Mouse (Mus musculus) thymus, postnatal 14 days (tissue): ENCODE data around the gene Ubiad1.
A peak's percentile ranks its signal among the peaks of the same experiment; 100 is the strongest.

Source experiments
- DNase-seq: peaks from one replicate; pipeline ENCODE4 v3.0.0; 2021

Gene Ubiad1

DNA sequence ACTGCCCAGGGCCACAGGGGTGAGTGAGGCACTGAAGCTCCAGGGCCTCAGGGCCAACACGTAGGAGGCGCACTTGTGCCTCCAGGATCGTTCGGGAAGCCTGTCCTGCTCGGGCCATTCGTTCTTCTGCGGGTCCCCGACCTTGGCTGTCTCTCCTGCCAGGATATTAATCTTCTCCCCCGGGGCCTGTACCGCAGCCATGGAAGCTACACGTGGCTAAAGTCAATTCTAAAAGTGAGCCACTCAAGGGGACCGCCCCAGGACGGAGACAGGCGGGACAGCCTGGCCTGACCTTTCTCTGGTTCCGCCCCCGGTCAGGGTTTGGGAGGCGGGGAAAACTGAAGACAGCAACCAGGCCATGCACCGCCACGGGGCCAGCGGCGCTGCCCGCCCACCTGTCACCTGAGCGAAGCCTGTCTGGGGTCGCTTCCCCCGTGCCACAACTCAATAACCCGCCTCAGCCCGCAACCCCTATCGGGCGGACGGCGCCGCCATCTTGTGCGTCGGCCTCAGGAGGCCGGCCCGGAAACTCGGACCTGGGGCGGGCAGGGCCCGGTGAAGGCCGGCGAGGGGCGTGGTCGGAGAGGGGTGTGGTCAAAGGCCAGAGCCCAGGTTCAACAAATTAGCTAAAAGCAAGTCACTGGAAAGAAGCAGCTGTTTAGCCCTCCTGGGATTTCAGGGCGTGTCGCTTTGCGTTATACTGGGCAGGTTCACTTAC lies at the start of gene Ubiad1:
Ubiad1 (minus strand) TSS at position 522 of the 718 bp plus-strand sequence.
- DNase-seq, result peak; percentile 68

GRCm38 (mm10) chr4:148491448-148491847 lies 46.9 kb upstream of the Ubiad1 start:
- DNase-seq, result no peak

DNA sequence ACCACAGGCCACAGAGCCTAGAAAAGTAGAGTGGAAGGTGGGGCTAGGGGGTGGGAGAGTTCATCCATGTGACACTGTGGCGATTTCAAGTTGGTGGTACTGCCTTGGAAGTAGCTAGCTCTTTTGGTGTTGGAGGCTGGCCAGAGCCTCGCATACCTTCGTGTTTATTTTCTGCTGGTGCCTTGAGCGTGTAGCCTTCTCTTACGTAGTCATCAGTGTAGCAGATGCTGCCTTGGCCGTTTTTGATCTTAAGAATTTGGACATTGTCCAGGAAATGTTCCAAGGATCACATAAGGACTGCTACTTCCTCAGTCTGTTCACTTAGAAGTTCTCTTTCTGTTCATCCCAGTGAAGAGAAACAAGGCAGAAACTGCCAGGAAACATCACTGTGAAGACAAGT lies 45.9 kb upstream of the Ubiad1 start:
- no peak for DNase-seq

- DNase-seq, result no peak
These were observed 43.3 kb upstream of the Ubiad1 start for GRCm38 (mm10) chr4:148487841-148488240.

DNA sequence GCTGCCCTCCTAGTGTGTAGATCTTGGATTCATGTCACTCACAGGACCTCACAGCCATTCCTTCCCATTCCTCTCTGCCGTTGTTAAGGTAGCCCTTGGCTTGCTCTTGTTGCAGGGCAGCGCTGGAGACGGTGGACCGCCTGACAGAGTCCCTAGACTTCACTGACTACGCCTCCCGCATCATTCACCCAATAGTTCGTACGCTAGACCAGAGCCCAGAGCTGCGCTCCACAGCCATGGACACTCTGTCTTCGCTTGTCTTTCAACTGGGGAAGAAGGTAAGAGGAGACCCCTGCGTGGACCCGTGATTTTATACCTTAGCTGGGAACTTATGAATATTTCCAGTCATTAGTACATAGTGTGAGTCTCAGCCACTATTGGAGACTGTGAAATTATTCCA lies 39.9 kb upstream of the Ubiad1 start:
- no peak for DNase-seq

GRCm38 (mm10) chr4:148481557-148482168 lies 37.1 kb upstream of the Ubiad1 start:
- DNase-seq, result no peak

DNA sequence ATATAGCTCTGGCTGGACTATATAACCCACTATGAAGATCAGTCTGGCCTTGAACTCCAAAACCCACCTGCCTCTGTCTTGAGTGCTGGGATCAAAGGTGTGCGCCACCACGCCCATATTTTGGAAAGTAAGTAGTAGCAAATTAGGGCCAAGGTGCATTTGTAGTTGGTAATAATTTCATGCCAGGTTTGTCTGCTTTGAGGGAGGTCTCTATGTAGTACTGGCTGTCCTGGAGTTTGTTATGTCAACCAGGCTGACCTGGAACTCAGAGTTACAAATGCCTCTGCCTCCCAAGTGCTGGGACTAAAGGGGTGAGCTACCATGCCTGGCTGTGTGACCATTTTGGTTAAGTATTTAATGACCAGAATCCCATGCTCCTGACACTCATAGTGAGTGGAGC lies 35.7 kb upstream of the Ubiad1 start:
- no peak for DNase-seq

- no peak for DNase-seq
These were observed 28.9 kb upstream of the Ubiad1 start for GRCm38 (mm10) chr4:148473496-148473895.

DNA sequence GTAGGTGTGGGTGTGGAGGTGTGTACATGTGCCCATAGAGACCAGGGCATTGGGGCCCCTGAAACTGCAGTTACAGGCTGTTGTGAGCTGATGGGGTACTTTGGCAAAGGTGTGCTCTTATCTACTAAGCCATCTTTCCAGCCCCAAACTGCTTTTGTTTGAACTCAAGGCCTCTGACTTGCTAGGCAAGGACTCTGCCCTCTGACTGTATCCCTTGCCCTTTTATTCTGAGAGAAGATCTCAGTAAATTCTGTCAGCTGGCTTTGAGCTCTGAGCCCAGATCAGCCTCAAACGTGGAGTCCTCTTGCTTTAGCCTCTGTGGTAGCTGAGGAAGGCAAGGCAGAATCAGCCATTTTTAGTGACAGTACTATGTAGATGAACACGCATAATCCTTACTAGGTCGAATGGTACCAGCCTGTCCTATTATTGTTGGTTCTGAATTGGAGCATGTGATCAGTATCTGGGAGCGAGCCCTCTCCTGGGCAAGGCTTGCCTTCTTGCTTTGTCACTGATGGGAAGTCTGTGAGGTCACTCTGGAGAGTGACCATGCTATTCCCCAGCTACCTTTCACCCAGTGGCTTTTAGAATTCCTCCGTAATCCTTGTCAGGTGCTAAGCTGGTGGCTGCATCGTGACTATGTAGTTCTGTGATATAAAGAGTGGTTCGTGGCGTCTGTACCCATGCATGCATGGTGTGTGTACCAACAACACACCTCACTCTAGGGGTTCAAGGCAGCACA lies 28.0 kb upstream of the Ubiad1 start:
- no peak for DNase-seq

DNA sequence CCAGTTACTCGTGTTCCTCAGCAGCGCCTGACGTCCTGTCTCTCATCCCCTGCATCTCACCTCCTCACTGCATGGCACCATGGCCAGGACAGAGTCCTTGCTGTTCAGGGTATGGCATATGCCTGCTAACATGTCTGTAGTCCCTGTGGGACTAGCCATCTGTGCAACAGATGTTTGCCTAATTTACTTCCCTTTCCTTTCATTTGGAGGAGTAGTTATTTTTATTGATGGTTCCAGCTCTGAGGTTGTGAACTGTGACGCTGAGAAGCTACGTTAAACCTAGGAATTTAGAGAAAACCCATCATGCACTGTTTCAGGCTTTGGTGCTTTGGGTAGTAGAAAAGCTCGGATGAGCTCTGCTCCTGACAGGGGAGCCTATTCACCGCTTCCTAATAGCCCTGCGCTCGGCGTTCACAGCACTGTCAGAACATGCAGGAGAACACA lies 26.8 kb upstream of the Ubiad1 start:
- DNase-seq, result no peak

- no peak for DNase-seq
These were observed 25.1 kb upstream of the Ubiad1 start for GRCm38 (mm10) chr4:148469487-148470252.

- DNase-seq, result no peak
These were observed 23.8 kb upstream of the Ubiad1 start for GRCm38 (mm10) chr4:148468396-148468795.

DNA sequence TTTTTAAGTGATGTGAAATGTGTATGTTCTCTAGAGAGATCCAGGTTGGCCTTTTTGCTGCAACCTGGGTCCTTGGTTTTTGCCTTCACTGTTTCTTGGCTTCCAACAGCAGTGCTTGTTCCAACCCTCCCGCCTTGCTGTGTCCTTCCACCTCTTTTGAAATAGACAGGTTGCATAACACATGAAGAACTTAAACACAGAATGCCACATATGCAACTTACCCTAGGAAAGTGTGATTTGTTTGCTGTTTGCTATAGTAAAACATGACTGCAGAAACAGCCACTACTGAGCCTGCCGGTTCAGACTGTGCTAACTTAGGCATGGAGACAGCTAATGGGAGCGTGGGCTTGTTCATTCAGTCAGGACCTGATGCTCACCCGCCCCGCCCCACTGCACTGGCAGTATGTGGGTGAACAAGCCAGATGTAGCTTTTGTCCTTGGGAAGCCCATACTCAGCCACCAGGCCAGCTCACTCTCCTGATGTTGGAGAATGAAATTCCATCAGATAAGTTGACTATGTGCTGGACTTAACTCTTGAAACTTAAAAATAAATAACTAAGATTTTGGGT lies 22.0 kb upstream of the Ubiad1 start:
- DNase-seq, result no peak

- DNase-seq, result no peak
These were observed 20.3 kb upstream of the Ubiad1 start for GRCm38 (mm10) chr4:148464869-148465268.

DNA sequence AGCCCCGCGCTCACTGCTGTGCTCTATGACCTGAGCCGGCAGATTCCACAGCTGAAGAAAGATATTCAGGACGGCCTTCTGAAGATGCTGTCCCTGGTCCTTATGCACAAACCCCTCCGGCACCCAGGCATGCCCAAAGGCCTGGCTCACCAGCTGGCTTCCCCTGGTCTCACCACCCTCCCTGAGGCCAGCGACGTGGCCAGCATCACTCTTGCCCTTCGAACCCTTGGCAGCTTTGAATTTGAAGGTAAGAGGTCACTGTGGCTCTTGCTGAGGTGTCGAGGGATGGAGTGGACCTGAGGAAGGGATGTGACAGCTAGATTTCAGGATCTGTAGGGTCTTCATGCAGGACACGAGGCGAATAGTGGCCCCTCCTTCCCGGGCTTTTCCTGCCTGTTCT lies 19.7 kb upstream of the Ubiad1 start:
- DNase-seq, result no peak

GRCm38 (mm10) chr4:148463208-148463960 lies 18.8 kb upstream of the Ubiad1 start:
- DNase-seq, result peak; percentile 23

GRCm38 (mm10) chr4:148462717-148463116 lies 18.1 kb upstream of the Ubiad1 start:
- DNase-seq, result no peak

- DNase-seq, result no peak
These were observed 17.2 kb upstream of the Ubiad1 start for GRCm38 (mm10) chr4:148461772-148462171.

DNA sequence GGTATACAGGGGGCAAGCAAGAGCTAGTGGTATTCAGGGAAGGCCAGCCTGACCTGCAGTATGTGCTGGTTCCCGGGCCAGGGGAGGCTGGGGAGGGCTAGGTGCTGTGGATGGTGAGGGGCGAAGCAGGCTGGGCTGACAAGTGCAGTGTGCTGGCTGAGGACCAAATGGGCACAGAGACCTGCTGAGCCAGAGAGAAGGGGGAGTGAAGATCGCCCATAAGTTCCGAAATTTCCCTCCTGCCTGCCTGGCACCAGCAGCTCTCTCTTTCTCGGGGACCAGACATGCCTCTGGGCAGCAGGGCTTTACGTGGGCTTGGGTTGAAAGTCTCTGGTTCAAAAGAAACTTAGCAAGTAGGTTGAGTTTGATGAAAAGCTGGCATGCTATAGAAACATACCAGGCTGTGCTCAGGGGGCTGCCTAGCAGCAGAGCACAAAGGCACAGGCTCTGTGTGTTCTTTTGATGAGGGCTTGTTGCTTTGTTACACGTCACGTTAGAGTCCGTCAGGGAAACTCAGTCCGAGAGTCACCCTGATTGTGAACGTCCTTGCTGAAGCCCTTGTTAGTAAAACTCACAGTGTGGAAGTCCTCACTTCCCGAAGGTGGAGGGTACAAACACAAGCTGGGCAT lies 16.2 kb upstream of the Ubiad1 start:
- DNase-seq, result no peak

- no peak for DNase-seq
These were observed 11.0 kb upstream of the Ubiad1 start for GRCm38 (mm10) chr4:148455477-148456025.

DNA sequence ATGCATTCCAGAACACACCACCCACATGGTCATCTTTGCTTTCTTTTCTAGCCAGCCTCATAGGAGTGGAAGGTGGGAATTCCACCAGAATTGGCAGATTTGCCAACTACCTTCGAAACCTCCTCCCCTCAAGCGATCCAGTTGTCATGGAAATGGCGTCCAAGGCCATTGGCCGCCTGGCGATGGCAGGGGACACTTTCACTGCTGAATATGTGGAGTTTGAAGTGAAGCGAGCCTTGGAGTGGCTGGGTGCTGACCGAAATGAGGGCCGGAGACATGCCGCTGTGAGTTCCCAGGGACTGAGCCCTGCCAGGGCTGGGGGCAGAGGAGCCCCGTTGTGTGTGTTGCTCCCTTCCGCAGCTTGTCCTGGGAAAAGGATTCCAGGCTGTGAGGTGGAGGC lies 9.1 kb upstream of the Ubiad1 start:
- DNase-seq, result no peak
